Mouse (Mus musculus) liver, embryonic 14.5 days (tissue): ENCODE measurements around the gene Mylk. TPM values are rescaled to one million over a fixed set of nuclear protein-coding genes. Genes with fewer than 3 reads are reported as not detected.

Experiments used
- ATAC-seq: fragments of 200-750 bp; cut with Nextera tagmentation; 2 replicates; pipeline ENCODE4 v1.8.0; 2017; ENCODE audit warnings: moderate number of reproducible peaks, mild to moderate bottlenecking, moderate library complexity; ENCODE audit not compliant: insufficient read depth
- DNase-seq, 3 experiments: peaks; one replicate each; pipeline ENCODE4 v3.0.0-alpha.2; 2012 to 2013; ENCODE audit warnings: low read depth in 3 of 3, low spot score in 3 of 3
- H3K27ac ChIP-seq: fragments of 300-500 bp; sonication (generic); 2 replicates; pipeline ENCODE4 v1.5.1; 2014; ENCODE audit warnings: moderate library complexity, mild to moderate bottlenecking, control low read depth, inconsistent platforms
- H3K27me3 ChIP-seq: fragments of 300-500 bp; sonication (generic); 2 replicates; pipeline ENCODE4 v1.6.1; 2014; ENCODE audit warnings: mild to moderate bottlenecking, low read length, moderate library complexity; ENCODE audit not compliant: control insufficient read depth, insufficient read depth
- H3K36me3 ChIP-seq: fragments of 300-500 bp; sonication (generic); replicated peaks from 2 replicates; pipeline ENCODE4 v1.6.1; 2014; ENCODE audit warnings: low read depth; ENCODE audit not compliant: control insufficient read depth, insufficient read depth
- H3K4me1 ChIP-seq, 2 experiments: fragments of 200-500 bp in 1 of 2; fragments of 300-500 bp in 1 of 2; sonication (generic) in 1 of 2; replicated peaks; 2 replicates each; pipeline ENCODE4 v1.6.1; 2012 to 2014; ENCODE audit warnings: antibody characterized with exemption in 1 of 2, inconsistent platforms in 1 of 2, low read length in 1 of 2; ENCODE audit not compliant: control insufficient read depth in 2 of 2, insufficient read depth in 2 of 2
- H3K4me2 ChIP-seq: fragments of 300-500 bp; sonication (generic); 2 replicates; pipeline ENCODE4 v1.6.1; 2014; ENCODE audit warnings: low read depth, mild to moderate bottlenecking, control low read depth, moderate library complexity
- H3K4me3 ChIP-seq, 2 experiments: fragments of 200-500 bp in 1 of 2; fragments of 300-500 bp in 1 of 2; sonication (generic) in 1 of 2; 2 replicates each; pipeline ENCODE4 v1.5.1; 2012 to 2014; ENCODE audit warnings: low read depth in 2 of 2, low read length in 2 of 2, mild to moderate bottlenecking in 2 of 2, control low read depth in 1 of 2, inconsistent platforms in 1 of 2, moderate library complexity in 1 of 2; ENCODE audit not compliant: insufficient read depth in 1 of 2
- H3K9ac ChIP-seq: fragments of 300-500 bp; sonication (generic); replicated peaks from 2 replicates; pipeline ENCODE4 v1.6.1; 2014; ENCODE audit warnings: mild to moderate bottlenecking, control low read depth, moderate library complexity
- H3K9me3 ChIP-seq: fragments of 300-500 bp; sonication (generic); 2 replicates; pipeline ENCODE4 v1.6.1; 2016; ENCODE audit warnings: low read length, mixed read lengths; ENCODE audit not compliant: control insufficient read depth
- CTCF ChIP-seq: IDR thresholded peaks from 2 replicates; pipeline ENCODE4 v1.5.1; 2016; ENCODE audit warnings: antibody characterized with exemption, low read depth, control low read depth
- EP300 ChIP-seq: IDR thresholded peaks from 2 replicates; pipeline ENCODE4 v1.6.1; 2016; ENCODE audit warnings: antibody characterized with exemption, low read depth
- WGBS: fragments of 180-500 bp; shearing (Covaris S2); extraction: QIAGEN DNeasy Blood & Tissue Kit; methylation state at CpG from one replicate; pipeline ENCODE4 v1.1.7; 2014; ENCODE audit not compliant: insufficient replicate concordance; 5-methylcytosine and 5-hydroxymethylcytosine counted together
- polyA plus RNA-seq, 2 experiments: library from polyadenylated mRNA; depleted of rRNA in 1 of 2; stranded (reverse) in 1 of 2; unstranded in 1 of 2; fragments of >200 nt; fragmentation: Nextera tagmentation in 1 of 2; extraction: Ambion mirVana in 1 of 2; gene quantifications; 2 replicates each; pipeline versions ENCODE4 v1.2.1 to v1.2.3; 2012 to 2014

Mylk gene
- polyA plus RNA-seq, 2 experiments = 4.4 to 5.4 TPM

DNA sequence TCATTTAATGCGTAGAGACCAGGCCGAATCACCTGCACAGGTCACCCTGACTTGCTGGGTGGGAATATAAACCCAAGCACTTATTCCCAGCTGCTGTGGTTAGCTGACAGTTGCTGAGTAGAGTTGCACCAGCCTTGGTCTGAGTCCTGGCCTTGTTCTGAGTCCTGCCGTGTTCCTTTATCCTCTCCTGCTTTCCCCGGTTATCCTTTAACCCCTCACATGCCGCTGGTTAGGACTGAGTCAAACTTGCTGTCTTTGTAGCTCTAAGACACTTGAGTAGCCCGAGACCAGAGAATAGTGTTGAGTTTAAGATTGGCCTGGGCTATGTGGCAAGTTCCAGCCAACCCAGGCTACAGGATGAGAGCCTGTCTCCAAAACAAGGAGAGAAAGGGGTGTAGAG, 189.5 kb downstream of the Mylk start:
- peaks cover 7 to 46% of the 10 kb centered on the region in 2 experiments for H3K4me1 ChIP-seq
- 64% methylated on average over 6 of the region's 6 CpGs for WGBS

DNA sequence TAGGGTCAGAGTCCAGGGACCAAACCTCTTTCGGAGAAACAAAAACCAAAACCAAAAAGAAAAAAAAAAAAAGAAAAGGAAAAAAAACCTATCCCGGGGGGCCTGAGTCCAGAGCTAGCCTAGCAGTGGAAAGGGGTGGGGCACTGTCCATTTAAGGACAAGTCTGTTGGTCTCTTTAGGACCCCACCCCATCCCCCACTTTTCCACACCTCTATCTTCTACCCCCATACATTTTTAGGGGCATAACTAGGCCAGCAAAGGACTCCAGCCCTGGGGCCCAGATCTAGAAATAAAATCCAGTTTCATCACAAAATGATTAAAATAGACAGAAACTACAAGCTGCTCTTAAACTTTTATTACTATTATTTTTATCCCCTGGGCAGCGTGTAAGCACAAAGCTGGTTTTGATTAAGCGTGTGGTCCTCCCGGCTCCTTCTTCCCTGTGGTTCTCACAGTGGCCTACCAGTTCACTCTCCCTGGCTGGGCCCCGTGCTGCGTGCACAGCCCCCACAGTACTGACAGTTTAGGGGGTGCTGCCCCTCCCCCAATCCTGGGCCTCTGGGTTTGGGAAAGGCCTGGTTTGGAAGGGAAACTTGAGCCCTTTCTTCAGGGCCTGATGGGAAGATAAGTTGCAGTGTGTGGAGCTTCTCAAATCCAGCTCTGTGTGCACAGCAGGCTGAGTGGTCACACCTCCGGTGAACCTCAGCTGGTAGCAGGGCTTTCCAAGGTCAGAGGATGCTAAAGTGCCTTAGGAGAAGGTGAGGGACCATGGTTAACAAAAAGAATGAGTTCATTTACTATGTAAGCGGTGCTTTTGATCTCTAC, 190.7 kb downstream of the Mylk start:
- TF ChIP-seq CTCF = no peak
- TF ChIP-seq EP300 = no peak
- no peak for ATAC-seq
- Histone ChIP-seq H3K4me2 (no peak overlapping the region), H3K4me3 (no peak overlapping the region), H3K9me3 (no peaks in the 10 kb centered on the region), H3K27me3 (no peaks in the 10 kb centered on the region), H3K9ac (no peak overlapping the region), H3K27ac (no peak overlapping the region), H3K36me3 (no peaks in the 10 kb centered on the region), H3K4me1 (peaks cover 7 to 46% of the 10 kb centered on the region in 2 experiments)
- DNase-seq = no peak
- 72% methylated on average over 9 of the region's 9 CpGs for WGBS

More for the DNA sequence above, 189.5 kb downstream of the Mylk start:
- DNase-seq (no peak), ATAC-seq (no peak)
- Histone ChIP-seq H3K27me3 (no peaks in the 10 kb centered on the region), H3K4me3 (no peak overlapping the region), H3K36me3 (no peaks in the 10 kb centered on the region), H3K9ac (no peak overlapping the region), H3K9me3 (no peaks in the 10 kb centered on the region), H3K4me2 (no peak overlapping the region), H3K27ac (no peak overlapping the region)
- no peak for TF ChIP-seq EP300
- TF ChIP-seq CTCF = no peak

DNA sequence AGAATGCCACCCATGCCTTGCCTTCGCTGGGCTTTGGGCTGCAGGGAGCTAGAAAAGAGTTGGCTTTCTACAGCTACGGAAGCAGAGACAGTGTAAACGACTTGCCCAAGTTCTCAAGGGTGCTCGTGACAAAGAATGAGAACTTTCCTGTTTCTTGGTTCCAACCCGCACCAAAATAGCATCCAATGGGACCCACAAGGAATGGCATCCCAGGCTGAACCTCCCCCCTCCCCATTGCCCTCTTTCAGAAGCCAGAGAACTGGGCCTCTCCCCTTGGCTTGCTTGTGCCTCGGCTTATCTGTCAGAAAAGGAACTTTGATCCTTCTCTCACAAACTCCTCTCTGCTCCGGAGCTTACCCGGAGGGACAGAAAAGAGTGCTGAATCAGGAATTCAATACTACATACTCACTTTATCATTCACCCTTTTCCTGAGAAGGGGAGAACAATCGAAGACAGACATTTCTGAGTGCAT, 191.4 kb downstream of the Mylk start:
- peaks cover 7 to 42% of the 10 kb centered on the region in 2 experiments for H3K4me1 ChIP-seq
- TF ChIP-seq EP300 = no peak
- no peak for TF ChIP-seq CTCF
- no peak overlapping the region for H3K9ac ChIP-seq
- ATAC-seq (no peak), DNase-seq (no peak)
- no peaks in the 10 kb centered on the region for H3K36me3 ChIP-seq
- H3K27me3 ChIP-seq = no peaks in the 10 kb centered on the region
- no peaks in the 10 kb centered on the region for H3K9me3 ChIP-seq
- H3K27ac ChIP-seq = no peak overlapping the region
- 40% methylated on average over 9 of the region's 9 CpGs for WGBS
- H3K4me2 ChIP-seq = no peak overlapping the region
- no peak overlapping the region for H3K4me3 ChIP-seq

DNA sequence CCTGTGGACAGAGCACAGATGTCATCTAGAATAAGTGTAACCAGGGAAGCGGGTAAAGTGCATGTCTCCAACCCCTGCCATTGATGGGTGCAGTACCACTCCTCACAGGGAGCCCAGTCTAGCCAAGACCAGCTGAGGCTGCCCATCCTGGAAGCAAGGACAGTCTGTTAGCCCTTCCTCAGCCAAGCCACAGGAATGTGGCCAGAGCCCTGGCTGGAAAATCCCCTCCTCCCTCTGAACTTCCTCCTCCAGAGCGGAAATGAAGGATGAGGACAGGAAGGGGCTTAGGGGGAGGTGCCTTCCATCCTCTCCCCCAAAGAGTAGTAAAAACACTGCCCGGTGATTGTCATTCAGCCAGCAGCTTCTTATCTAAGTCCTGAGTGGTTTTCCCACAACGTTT, 192.6 kb downstream of the Mylk start:
- no peaks in the 10 kb centered on the region for H3K9me3 ChIP-seq

DNA sequence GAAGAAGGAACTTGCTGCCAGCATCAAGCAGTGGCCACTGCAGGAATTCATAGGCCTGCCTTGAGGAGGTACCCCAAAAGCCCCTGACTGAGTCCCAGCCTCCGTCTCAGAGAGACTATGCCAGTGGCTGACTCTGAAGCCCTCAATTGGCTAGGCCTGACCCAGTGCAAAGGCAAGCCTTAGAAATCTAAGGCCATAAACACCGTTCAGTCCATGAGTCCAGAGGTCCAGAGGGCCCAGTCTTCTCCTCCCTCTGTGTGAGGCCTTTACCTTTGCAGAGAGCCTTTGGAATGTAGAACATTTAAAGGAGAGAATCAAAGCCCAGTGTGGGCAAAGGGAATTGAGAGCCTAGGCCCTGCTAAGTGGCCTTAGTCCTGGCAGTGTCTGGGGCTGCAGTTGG, 193.2 kb downstream of the Mylk start:
- no peak for TF ChIP-seq EP300
- TF ChIP-seq CTCF = no peak
- Histone ChIP-seq H3K27me3 (no peaks in the 10 kb centered on the region), H3K36me3 (no peaks in the 10 kb centered on the region), H3K27ac (no peak overlapping the region), H3K9ac (no peak overlapping the region), H3K4me2 (no peak overlapping the region), H3K9me3 (no peaks in the 10 kb centered on the region), H3K4me1 (peaks cover 3 to 31% of the 10 kb centered on the region in 2 experiments), H3K4me3 (no peak overlapping the region)
- 59% methylated on average over 2 of the region's 2 CpGs for WGBS
- DNase-seq (no peak), ATAC-seq (no peak)

More for the DNA sequence above, 192.6 kb downstream of the Mylk start:
- no peaks in the 10 kb centered on the region for H3K36me3 ChIP-seq
- peaks cover 7 to 37% of the 10 kb centered on the region in 2 experiments for H3K4me1 ChIP-seq
- no peak for DNase-seq
- TF ChIP-seq EP300 (no peak), CTCF (no peak)
- H3K4me3 ChIP-seq = no peak overlapping the region
- no peak overlapping the region for H3K4me2 ChIP-seq
- H3K27me3 ChIP-seq = no peaks in the 10 kb centered on the region
- WGBS = 24% methylated on average over 4 of the region's 4 CpGs
- H3K27ac ChIP-seq = no peak overlapping the region
- no peak for ATAC-seq
- no peak overlapping the region for H3K9ac ChIP-seq
